Mouse (Mus musculus) ovary, adult 18-20 months (tissue): Measurements from ENCODE around the gene Ppp2r1b.
"Not testable (repeated sequence)": the region's sequence is repeated elsewhere in the genome, so short reads cannot be mapped to it uniquely, and the experiment has no call there.

Experiments
- DNase-seq: peaks from one replicate; pipeline ENCODE4 v3.0.0; 2022; ENCODE audit warnings: low spot score, mixed read lengths

Ppp2r1b gene

GRCm38 (mm10) chr9:50845081-50845480, at the start of gene Ppp2r1b:
TSS of gene Ppp2r1b (plus strand) at chr9:50845301.
- DNase-seq, result no peak

GRCm38 (mm10) chr9:50796776-50797175, 48.3 kb upstream of the Ppp2r1b start:
- no peak for DNase-seq

- no peak for DNase-seq
Measured at GRCm38 (mm10) chr9:50797641-50798040, 47.5 kb upstream of the Ppp2r1b start.

- DNase-seq, result no peak
Measured at GRCm38 (mm10) chr9:50798368-50798767, 46.7 kb upstream of the Ppp2r1b start.

GRCm38 (mm10) chr9:50800985-50801384, 44.1 kb upstream of the Ppp2r1b start:
- no peak for DNase-seq

- no peak for DNase-seq
Measured at GRCm38 (mm10) chr9:50803055-50803671, 41.9 kb upstream of the Ppp2r1b start.

- no peak for DNase-seq
Measured at GRCm38 (mm10) chr9:50808471-50808870, 36.6 kb upstream of the Ppp2r1b start.

GRCm38 (mm10) chr9:50809146-50809545, 36.0 kb upstream of the Ppp2r1b start:
- no peak for DNase-seq

- no peak for DNase-seq
Measured at GRCm38 (mm10) chr9:50811187-50811586, 33.9 kb upstream of the Ppp2r1b start.

GRCm38 (mm10) chr9:50811746-50812145, 33.4 kb upstream of the Ppp2r1b start:
- no peak for DNase-seq

GRCm38 (mm10) chr9:50813796-50814195, 31.3 kb upstream of the Ppp2r1b start:
- no peak for DNase-seq

GRCm38 (mm10) chr9:50815666-50816065, 29.4 kb upstream of the Ppp2r1b start:
- DNase-seq, result no peak

GRCm38 (mm10) chr9:50816512-50816911, 28.6 kb upstream of the Ppp2r1b start:
- no peak for DNase-seq

GRCm38 (mm10) chr9:50818050-50818449, 27.1 kb upstream of the Ppp2r1b start:
- DNase-seq, result no peak

GRCm38 (mm10) chr9:50819716-50820115, 25.4 kb upstream of the Ppp2r1b start:
- no peak for DNase-seq

GRCm38 (mm10) chr9:50821651-50822050, 23.4 kb upstream of the Ppp2r1b start:
- DNase-seq, result no peak

- no peak for DNase-seq
Measured at GRCm38 (mm10) chr9:50822216-50822615, 22.9 kb upstream of the Ppp2r1b start.

GRCm38 (mm10) chr9:50823779-50824453, 21.2 kb upstream of the Ppp2r1b start:
- DNase-seq, result no peak

GRCm38 (mm10) chr9:50831514-50831913, 13.6 kb upstream of the Ppp2r1b start:
- no peak for DNase-seq

GRCm38 (mm10) chr9:50832162-50832561, 12.9 kb upstream of the Ppp2r1b start:
- no peak for DNase-seq

- not testable (repeated sequence) for DNase-seq
Measured at GRCm38 (mm10) chr9:50832582-50832981, 12.5 kb upstream of the Ppp2r1b start.

- no peak for DNase-seq
Measured at GRCm38 (mm10) chr9:50833786-50834185, 11.3 kb upstream of the Ppp2r1b start.

GRCm38 (mm10) chr9:50835068-50835705, 9.9 kb upstream of the Ppp2r1b start:
- DNase-seq, result no peak
